Mouse (Mus musculus) embryonic facial prominence, embryonic 15.5 days (tissue): ENCODE data around the gene Meltf. TPM values are rescaled to one million over a fixed set of nuclear protein-coding genes. Genes with fewer than 3 reads are reported as not detected.
A peak's percentile ranks its signal among the peaks of the same experiment; 100 is the strongest.
"Not testable (repeated sequence)": the region's sequence is repeated elsewhere in the genome, so short reads cannot be mapped to it uniquely, and the experiment has no call there.

Experiments
- ATAC-seq: fragments of 200-750 bp; cut with Nextera tagmentation; 2 replicates; pipeline ENCODE4 v1.8.0; 2017; ENCODE audit warnings: low read depth, moderate TSS enrichment; ENCODE audit not compliant: insufficient number of reproducible peaks, low FRiP score, low TSS enrichment
- H3K27ac ChIP-seq: fragments of 300-500 bp; sonication (generic); replicated peaks from 2 replicates; pipeline ENCODE4 v1.5.1; 2015; ENCODE audit warnings: mild to moderate bottlenecking, inconsistent platforms
- H3K27me3 ChIP-seq: fragments of 300-500 bp; sonication (generic); 2 replicates; pipeline ENCODE4 v1.6.1; 2015; ENCODE audit warnings: inconsistent platforms
- H3K36me3 ChIP-seq: fragments of 300-500 bp; sonication (generic); 2 replicates; pipeline ENCODE4 v1.6.1; 2015; ENCODE audit warnings: mild to moderate bottlenecking, inconsistent platforms
- H3K4me1 ChIP-seq: fragments of 300-500 bp; sonication (generic); 2 replicates; pipeline ENCODE4 v1.6.1; 2015; ENCODE audit warnings: inconsistent platforms
- H3K4me2 ChIP-seq: fragments of 300-500 bp; sonication (generic); replicated peaks from 2 replicates; pipeline ENCODE4 v1.6.1; 2015; ENCODE audit warnings: mild to moderate bottlenecking, inconsistent platforms
- H3K4me3 ChIP-seq: fragments of 300-500 bp; sonication (generic); replicated peaks from 2 replicates; pipeline ENCODE4 v1.5.1; 2015; ENCODE audit warnings: mild to moderate bottlenecking, inconsistent platforms
- H3K9ac ChIP-seq: fragments of 300-500 bp; sonication (generic); 2 replicates; pipeline ENCODE4 v1.6.1; 2015; ENCODE audit warnings: inconsistent platforms
- H3K9me3 ChIP-seq: fragments of 300-500 bp; sonication (generic); replicated peaks from 2 replicates; pipeline ENCODE4 v1.6.1; 2016; ENCODE audit warnings: inconsistent platforms
- WGBS: fragments of 180-500 bp; shearing (Covaris S2); methylation state at CpG from one replicate; pipeline ENCODE4 v1.1.7; 2015; 5-methylcytosine and 5-hydroxymethylcytosine counted together
- polyA plus RNA-seq: library from polyadenylated mRNA; unstranded; fragments of >200 nt; fragmentation: Nextera tagmentation; extraction: Ambion mirVana; gene quantifications from 2 replicates; pipeline ENCODE4 v1.2.1, GENCODE M21; 2015

Meltf gene
- polyA plus RNA-seq, 1 experiment from 2014 or later = 5.2 TPM

DNA sequence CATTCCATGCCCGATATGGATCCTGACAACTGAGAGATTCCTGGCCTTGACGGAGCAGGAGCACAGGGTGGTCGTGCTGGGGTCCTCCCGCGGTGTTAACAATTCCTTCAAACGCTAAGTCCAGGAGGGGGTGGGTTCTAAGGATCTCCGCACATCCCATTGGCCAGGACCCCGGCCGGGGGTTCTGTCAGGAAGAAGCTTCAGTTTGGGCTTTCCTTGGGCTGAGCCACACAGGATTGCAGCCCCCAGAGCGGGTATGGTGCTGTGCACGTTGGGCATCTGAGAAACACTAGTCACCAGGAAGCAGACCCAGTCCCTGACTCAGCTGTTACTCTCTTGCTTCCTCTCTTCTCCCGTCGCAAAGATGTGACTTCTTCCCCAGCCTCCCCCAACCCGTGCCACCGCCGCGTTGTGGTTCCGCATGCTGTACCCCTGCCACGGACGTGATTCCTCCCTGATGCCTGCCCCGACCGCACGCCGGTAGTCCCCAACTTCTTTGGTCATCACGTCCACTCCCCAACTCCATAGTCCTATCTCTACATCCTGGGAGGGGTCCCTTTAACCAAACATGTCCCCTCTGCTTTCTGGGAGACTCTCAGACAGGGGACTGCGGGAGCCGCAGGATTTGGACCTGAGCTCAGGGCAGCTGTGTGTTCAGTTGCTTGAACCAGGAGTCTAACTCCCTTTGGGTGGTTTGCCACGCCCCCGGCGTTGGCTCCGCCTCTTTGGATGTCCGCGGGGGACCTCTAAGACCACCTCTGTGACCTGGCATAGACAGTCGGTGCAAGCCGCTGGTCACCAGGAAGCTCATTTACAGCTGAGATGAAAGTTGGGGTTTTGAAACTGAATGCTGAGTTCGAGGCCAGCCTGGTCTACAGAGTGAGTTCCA lies 56.7 kb downstream of the Meltf start:
- Histone ChIP-seq H3K4me2 (peak overlapping the region; percentile 49), H3K4me3 (peak overlapping the region; percentile 33), H3K27me3 (peaks cover 37% of the 10 kb centered on the region), H3K9ac (no peak overlapping the region), H3K4me1 (peaks cover 26% of the 10 kb centered on the region), H3K9me3 (0 out of 2 replicates have a peak, but pooled peaks cover 3% of the 10 kb centered on the region), H3K27ac (no peak overlapping the region), H3K36me3 (no peaks in the 10 kb centered on the region)
- no peak for ATAC-seq
- WGBS = 5% methylated on average over 36 of the region's 36 CpGs

DNA sequence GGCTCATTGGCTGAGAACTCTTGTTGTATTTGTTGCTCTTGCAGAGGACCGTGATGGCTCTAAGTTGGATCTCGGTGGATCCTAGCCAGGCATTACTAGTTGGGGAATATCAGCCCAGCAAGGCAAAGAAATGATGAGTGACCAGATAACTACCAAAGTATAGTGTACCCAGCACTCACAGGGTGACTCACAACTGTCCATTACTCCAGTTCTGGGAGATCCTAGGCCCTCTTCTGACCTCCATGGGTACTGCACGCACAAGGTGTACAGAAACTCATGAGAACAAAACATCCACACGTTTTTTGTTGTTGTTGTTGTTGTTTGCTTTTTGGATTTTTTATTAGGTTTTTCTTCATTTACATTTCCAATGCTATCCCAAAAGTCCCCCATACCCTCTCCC lies 58.0 kb downstream of the Meltf start:
- 90% methylated on average over 4 of the region's 4 CpGs for WGBS
- 0 out of 2 replicates have a peak, but pooled peaks cover 3% of the 10 kb centered on the region for H3K9me3 ChIP-seq
- H3K4me1 ChIP-seq = peaks cover 26% of the 10 kb centered on the region
- H3K9ac ChIP-seq = no peak overlapping the region
- H3K36me3 ChIP-seq = no peaks in the 10 kb centered on the region
- peaks cover 37% of the 10 kb centered on the region for H3K27me3 ChIP-seq
- H3K4me3 ChIP-seq = no peak overlapping the region
- no peak overlapping the region for H3K27ac ChIP-seq
- no peak overlapping the region for H3K4me2 ChIP-seq
- no peak for ATAC-seq

DNA sequence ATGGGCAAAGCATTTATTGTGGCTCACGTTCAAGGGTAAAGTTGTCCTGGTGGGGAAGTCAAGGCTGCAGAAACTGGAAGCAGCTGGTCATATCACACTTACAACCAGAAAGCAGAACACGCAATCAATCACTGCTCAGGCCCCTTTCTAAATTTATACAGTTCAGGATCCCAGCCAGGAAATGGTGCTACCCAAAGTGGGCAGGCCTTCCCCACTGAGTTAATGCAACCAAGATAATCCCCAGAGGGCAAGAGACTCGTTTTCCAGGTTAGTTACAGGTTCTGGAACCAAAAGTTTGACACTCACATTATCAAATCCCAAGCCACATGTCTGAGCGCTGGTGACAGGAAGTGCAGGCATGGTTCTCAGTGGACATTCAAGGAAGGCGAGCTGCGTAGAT lies 60.2 kb downstream of the Meltf start:
- ATAC-seq = no peak
- peaks cover 18% of the 10 kb centered on the region for H3K4me1 ChIP-seq
- 0 out of 2 replicates have a peak, but pooled peaks cover 3% of the 10 kb centered on the region for H3K9me3 ChIP-seq
- 66% methylated on average over 6 of the region's 6 CpGs for WGBS
- peaks cover 28% of the 10 kb centered on the region for H3K27me3 ChIP-seq
- no peak overlapping the region for H3K27ac ChIP-seq
- H3K36me3 ChIP-seq = no peaks in the 10 kb centered on the region
- no peak overlapping the region for H3K9ac ChIP-seq
- no peak overlapping the region for H3K4me3 ChIP-seq
- no peak overlapping the region for H3K4me2 ChIP-seq

DNA sequence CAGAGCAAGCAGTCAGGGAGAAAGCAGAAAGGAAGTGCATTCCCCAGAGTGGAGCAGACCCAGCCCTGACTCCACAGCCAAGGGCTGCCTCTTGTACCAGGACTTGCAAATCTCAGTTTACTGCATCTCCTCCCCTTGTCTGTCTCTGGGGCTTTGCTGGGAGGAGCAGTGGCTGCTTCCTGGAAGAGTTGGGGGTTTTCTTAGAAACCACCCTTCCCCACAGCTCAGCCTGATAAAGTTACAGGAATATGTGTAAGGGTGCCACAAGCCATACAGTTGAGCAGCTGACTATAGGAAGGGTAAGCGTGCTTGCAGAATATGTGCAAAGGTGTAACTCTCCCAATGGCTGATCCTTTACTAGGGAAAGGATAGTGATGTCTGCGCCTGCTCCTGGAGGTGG lies 62.0 kb downstream of the Meltf start:
- Histone ChIP-seq H3K4me1 (peaks cover 11% of the 10 kb centered on the region), H3K9ac (no peak overlapping the region), H3K27ac (no peak overlapping the region), H3K36me3 (no peaks in the 10 kb centered on the region; the same call in 1 of the 2 replicates), H3K4me2 (no peak overlapping the region), H3K9me3 (0 out of 2 replicates have a peak, but pooled peaks cover 3% of the 10 kb centered on the region), H3K27me3 (peaks cover 10% of the 10 kb centered on the region), H3K4me3 (no peak overlapping the region)
- WGBS = 71% methylated on average over 2 of the region's 2 CpGs
- ATAC-seq = no peak

DNA sequence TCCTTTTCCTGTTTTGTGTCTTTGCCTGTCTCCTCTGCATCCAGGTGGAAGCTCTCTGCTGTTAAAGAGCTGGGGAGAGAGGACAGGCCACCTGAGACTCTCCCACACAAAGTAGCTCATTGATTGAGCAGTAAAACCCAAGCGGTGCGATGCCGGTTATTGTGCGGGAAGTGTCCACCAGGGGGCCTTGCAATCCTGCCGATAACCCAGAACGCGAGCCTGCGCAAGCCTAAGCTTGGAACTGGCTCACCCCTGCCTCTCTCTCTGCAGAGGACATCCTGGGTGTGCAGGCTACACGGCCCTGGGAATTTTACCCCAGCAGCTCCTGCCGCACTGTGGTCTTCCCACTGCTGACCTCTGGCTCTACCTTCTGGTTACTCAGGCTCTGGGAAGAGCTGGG lies 65.4 kb downstream of the Meltf start:
- no peak overlapping the region for H3K4me2 ChIP-seq
- no peak for ATAC-seq

DNA sequence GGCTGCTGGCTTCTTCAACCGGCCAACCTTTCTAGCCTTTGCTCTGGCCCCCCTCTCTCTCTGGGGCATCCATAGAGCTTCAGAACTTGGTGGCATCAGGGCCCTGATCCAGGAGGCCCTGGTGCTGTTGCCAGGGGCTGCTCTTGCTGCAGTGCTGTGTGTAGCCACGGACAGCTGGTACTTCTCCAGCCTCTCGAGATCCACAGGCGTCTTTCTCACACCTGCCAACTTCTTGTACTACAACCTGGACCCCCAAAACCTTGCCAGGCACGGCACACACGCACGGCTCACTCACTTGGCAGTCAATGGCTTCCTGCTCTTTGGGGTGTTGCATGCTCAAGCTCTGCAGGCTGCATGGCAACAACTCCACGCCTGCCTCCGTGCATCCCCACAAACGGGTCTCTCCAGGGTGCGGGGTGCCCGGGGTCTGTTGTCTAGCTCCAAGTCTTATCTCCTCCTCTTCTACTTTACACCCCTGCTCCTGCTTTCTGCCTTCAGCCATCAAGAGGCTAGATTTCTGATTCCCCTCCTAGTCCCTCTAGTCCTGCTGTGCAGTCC lies 66.2 kb downstream of the Meltf start:
- Histone ChIP-seq H3K9me3 (no peaks in the 10 kb centered on the region), H3K9ac (no peak overlapping the region), H3K4me2 (no peak overlapping the region), H3K27ac (no peak overlapping the region), H3K36me3 (no peaks in the 10 kb centered on the region; the same call in 1 of the 2 replicates), H3K4me3 (no peak overlapping the region), H3K4me1 (peaks cover 36% of the 10 kb centered on the region), H3K27me3 (no peaks in the 10 kb centered on the region)
- no peak for ATAC-seq
- WGBS = 89% methylated on average over 12 of the region's 12 CpGs

More for the DNA sequence above, 65.4 kb downstream of the Meltf start:
- H3K9me3 ChIP-seq = no peaks in the 10 kb centered on the region
- H3K36me3 ChIP-seq = no peaks in the 10 kb centered on the region; the same call in 1 of the 2 replicates
- peaks cover 28% of the 10 kb centered on the region for H3K4me1 ChIP-seq
- H3K9ac ChIP-seq = no peak overlapping the region
- H3K27ac ChIP-seq = no peak overlapping the region
- no peak overlapping the region for H3K4me3 ChIP-seq
- no peaks in the 10 kb centered on the region for H3K27me3 ChIP-seq
- 6% methylated on average over 10 of the region's 10 CpGs for WGBS

DNA sequence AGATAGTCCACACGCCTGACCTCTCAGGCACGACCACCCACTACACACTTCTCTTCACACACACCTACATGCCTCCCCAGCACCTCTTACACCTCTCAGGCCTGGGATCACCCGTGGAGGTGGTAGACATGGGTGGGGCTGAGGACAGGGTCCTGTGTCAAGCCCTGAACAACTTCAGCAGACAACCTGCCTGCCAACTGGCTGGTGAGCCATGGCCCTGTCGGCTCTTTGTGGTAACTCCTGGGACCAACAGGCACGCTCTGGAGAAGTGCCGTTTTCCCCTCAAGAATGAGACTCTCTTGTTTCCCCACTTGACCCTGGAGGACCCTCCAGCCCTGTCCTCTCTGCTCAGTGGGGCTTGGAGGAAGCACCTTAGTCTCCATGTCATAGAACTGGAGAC lies 66.8 kb downstream of the Meltf start:
- ATAC-seq = no peak
- no peak overlapping the region for H3K9ac ChIP-seq
- no peaks in the 10 kb centered on the region for H3K27me3 ChIP-seq
- peaks cover 37% of the 10 kb centered on the region for H3K4me1 ChIP-seq
- H3K4me2 ChIP-seq = no peak overlapping the region
- peaks cover under 1% of the 10 kb centered on the region; the same call in 1 of the 2 replicates for H3K36me3 ChIP-seq
- no peak overlapping the region for H3K4me3 ChIP-seq
- H3K27ac ChIP-seq = no peak overlapping the region
- 91% methylated on average over 6 of the region's 6 CpGs for WGBS
- H3K9me3 ChIP-seq = no peaks in the 10 kb centered on the region

DNA sequence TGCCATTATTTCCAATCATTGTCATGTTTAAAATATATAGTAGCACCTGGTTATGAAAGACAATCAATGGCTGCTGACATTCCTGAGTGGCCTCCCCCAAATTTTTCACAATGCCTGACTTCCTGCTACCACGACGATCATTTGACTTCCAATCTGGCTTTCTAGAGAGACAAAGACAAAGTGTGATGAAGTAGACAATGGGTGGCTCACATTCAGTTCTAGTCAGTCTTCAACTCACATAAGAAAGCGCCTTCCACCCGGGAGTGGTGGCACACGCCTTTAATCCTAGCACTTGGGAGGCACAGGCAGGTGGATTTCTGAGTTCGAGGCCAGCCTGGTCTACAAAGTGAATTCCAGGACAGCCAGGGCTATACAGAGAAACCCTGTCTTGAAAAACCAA lies 67.4 kb downstream of the Meltf start:
- WGBS = 89% methylated on average over 6 of the region's 6 CpGs
- not testable (repeated sequence) for H3K4me3 ChIP-seq, ATAC-seq, H3K9ac ChIP-seq, H3K27me3 ChIP-seq, H3K27ac ChIP-seq, H3K36me3 ChIP-seq, H3K4me2 ChIP-seq, H3K9me3 ChIP-seq
- peaks cover 37% of the 10 kb centered on the region for H3K4me1 ChIP-seq

DNA sequence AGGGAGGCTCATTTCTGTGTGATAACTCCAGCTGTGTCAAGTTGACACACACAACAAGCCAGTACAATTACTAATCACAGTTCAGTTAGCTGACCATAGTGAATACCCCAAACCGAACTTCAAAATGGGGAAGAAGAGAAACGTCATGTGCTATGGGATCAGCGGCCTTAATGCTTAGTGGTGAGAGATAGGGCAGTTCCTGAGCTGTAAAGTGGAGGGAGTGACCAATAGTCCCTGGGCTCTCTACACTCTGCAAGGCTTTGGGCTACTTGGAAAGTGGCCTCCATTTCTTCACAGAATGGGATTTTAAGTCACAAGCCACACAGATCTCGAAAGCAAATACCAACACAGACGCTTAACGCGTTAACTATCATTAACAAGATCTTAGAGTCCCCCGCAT lies 68.7 kb downstream of the Meltf start:
- H3K36me3 ChIP-seq = peaks cover 19% of the 10 kb centered on the region
- no peak overlapping the region for H3K27ac ChIP-seq

DNA sequence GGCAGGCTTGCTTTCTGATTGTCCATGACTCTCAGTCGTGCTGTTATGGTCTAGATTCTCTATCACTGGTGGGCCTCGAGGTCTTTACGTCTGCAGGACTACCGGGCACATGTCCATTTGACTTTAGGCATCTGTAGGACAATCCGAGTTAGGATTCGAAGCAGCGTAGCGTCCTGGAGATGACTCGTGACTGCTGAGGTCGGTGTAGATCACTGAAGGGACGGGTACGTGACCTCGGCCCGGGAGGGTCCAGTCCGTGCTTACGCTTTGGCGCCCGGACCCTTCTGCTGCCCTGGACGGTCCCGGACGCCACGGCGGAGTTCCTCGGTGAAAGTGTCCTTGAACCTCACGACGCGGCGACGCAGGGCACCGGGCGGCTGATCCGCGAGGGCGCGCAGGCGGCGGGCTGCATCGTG lies 69.3 kb downstream of the Meltf start:
- H3K9me3 ChIP-seq = no peaks in the 10 kb centered on the region
- no peaks in the 10 kb centered on the region for H3K27me3 ChIP-seq
- no peak; the same call in 1 of the 2 replicates for ATAC-seq
- H3K9ac ChIP-seq = peak overlapping the region; percentile 94
- peaks cover 23% of the 10 kb centered on the region for H3K36me3 ChIP-seq
- 0% methylated on average over 38 of the region's 38 CpGs for WGBS
- peak overlapping the region; percentile 97 for H3K4me3 ChIP-seq
- H3K27ac ChIP-seq = peak overlapping the region; percentile 90
- peak overlapping the region; percentile 69 for H3K4me2 ChIP-seq
- peaks cover 37% of the 10 kb centered on the region for H3K4me1 ChIP-seq

More for the DNA sequence above, 68.7 kb downstream of the Meltf start:
- peak overlapping the region; percentile 97 for H3K4me3 ChIP-seq
- 35% methylated on average over 8 of the region's 8 CpGs for WGBS
- no peak for ATAC-seq
- H3K9me3 ChIP-seq = no peaks in the 10 kb centered on the region
- peaks cover 37% of the 10 kb centered on the region for H3K4me1 ChIP-seq
- peak overlapping the region; percentile 69 for H3K4me2 ChIP-seq
- H3K9ac ChIP-seq = peak overlapping the region; percentile 94
- H3K27me3 ChIP-seq = no peaks in the 10 kb centered on the region

DNA sequence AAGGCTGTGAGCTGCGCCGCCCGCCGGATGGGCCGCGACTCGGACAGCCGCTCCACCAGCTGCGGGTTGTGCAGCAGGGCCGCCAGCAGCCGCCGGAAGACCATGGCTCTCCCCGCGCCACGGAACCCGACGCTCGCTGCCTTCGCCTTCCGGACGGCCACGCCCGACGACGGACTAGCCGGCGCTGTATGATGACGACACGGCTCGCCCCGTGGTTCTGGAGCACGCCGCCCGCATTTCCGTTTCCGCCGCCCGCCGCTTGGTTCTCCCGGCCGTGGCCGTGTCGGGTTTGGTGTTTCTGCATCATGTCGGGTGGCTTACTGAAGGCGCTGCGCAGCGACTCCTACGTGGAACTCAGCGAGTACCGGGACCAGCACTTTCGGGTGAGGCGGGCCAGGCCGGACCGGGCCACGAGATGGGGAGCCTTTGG lies 69.8 kb downstream of the Meltf start, which contains the start of the genes 0610012G03Rik and Ncbp2:
Gene 0610012G03Rik, minus strand, starts transcription at position 150 of the 430 bp plus-strand sequence.
Gene Ncbp2, plus strand, starts transcription at position 169 of the 430 bp plus-strand sequence.
- ATAC-seq = peak; percentile 86
- H3K27ac ChIP-seq = peak within 1 kb of the TSS; percentile 90
- H3K9me3 ChIP-seq = no peaks in the 10 kb centered on the region
- H3K4me2 ChIP-seq = peak within 1 kb of the TSS; percentile 79
- WGBS = under 1% methylated on average over 55 of the region's 55 CpGs
- H3K36me3 ChIP-seq = peaks cover 23% of the 10 kb centered on the region
- peak within 1 kb of the TSS; percentile 94 for H3K9ac ChIP-seq
- H3K4me1 ChIP-seq = peaks cover 37% of the 10 kb centered on the region
- H3K27me3 ChIP-seq = no peaks in the 10 kb centered on the region
- peak within 1 kb of the TSS; percentile 97 for H3K4me3 ChIP-seq
